Comparison of ENCODE assay signal across 21 mouse cellular contexts in the genomic region with DNA sequence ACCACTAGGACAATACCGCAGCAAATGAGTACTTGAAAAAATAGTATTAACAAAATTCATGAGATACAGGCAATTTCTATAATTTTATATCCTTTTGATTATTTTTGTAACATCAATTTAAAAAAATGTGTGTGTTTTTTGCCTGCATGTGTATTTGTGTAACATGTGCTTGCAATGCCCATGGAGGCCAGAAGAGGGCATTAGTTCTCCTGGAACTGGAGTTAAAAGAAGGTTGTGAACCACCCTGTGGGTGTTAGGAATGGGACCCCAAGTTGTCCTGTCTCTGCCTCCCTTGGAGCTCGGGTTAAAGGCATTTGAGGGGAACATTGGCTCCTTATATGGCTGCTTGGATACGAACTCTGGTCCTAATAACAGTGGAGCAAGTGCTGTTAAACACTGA. TPM values are rescaled to one million over a fixed set of nuclear protein-coding genes. Genes with fewer than 3 reads are reported as not detected.
A peak's percentile ranks its signal among the peaks of the same experiment; 100 is the strongest.
DNase-seq lines count a peak whose midpoint lies in the region; ATAC-seq and TF ChIP-seq lines count a peak whose summit lies in the region.
"Had no signal": no experiment of that assay in that cellular context is flagged by ENCODE, and none has a peak within 500 bp of the region (broad histone marks: within the 10 kb centered on the region; RNA-seq: fewer than 3 reads in every experiment).

No protein-coding gene starts in this region.

- no peak overlapping the region for H3K9ac ChIP-seq in stomach, postnatal 0 days (ENCODE audit: low read length)
- H3K9ac ChIP-seq: embryonic facial prominence, embryonic 13.5 days; midbrain, embryonic 15.5 days had no signal

- no peak overlapping the region for H3K27ac ChIP-seq in left cerebral cortex, adult 2 months
- no peak overlapping the region for H3K27ac ChIP-seq in stomach, postnatal 0 days (replicated peaks)
- H3K27ac ChIP-seq: embryonic facial prominence, embryonic 13.5 days; limb, embryonic 10.5 days; midbrain, embryonic 15.5 days had no signal

- WGBS in stomach, postnatal 0 days: 70% methylated on average over 3 of the region's 3 CpGs

- H3K4me1 ChIP-seq in stomach, postnatal 0 days (replicated peaks; ENCODE audit: control insufficient read depth, insufficient read depth): no peaks in the 10 kb centered on the region
- H3K4me1 ChIP-seq: embryonic facial prominence, embryonic 13.5 days; limb, embryonic 10.5 days; midbrain, embryonic 15.5 days had no signal

- H3K9me3 ChIP-seq in stomach, postnatal 0 days (ENCODE audit: control insufficient read depth, low read length): no peaks in the 10 kb centered on the region
- H3K9me3 ChIP-seq: embryonic facial prominence, embryonic 13.5 days; limb, embryonic 10.5 days; midbrain, embryonic 15.5 days had no signal

- ATAC-seq in CD4-positive, CD25-positive, alpha-beta regulatory T cell, adult 4 months: no peak
- no peak for ATAC-seq in stomach, postnatal 0 days (ENCODE audit: low FRiP score, low TSS enrichment)
- ATAC-seq: activated CD4-positive, CD25-positive, alpha-beta regulatory T cell, adult 4 months; midbrain, embryonic 15.5 days had no signal

- intact Hi-C loops in left cerebral cortex, adult 2 months (cut with DNase I): no loop called here

- TF ChIP-seq CTCF in left cerebral cortex, adult 2 months (IDR thresholded peaks at IDR 0.05): peak; percentile 22
- peak; percentile 45 for TF ChIP-seq CTCF in stomach, postnatal 0 days (IDR thresholded peaks at IDR 0.05; ENCODE audit: low read depth)

- DNase-seq in CD4-positive, CD25-positive, alpha-beta regulatory T cell, adult 2 months (ENCODE audit: low read depth, low spot score): peak; percentile 1
- no peak for DNase-seq in left cerebral cortex, adult 2 months (ENCODE audit: extremely low spot score in 1 of 2, low spot score in 2 of 2)
- no peak for DNase-seq in left cerebral cortex, adult 18-20 months (ENCODE audit: low spot score in 2 of 2)
- peak; percentile 11 for DNase-seq in thymus, postnatal 4 days
- DNase-seq in thymus, postnatal 0 days (ENCODE audit: low spot score): no peak
- no peak for DNase-seq in stomach, postnatal 0 days (ENCODE audit: low spot score)
- no peak for DNase-seq in urinary bladder, adult 18-20 months (ENCODE audit: low spot score in 2 of 2)
- DNase-seq: cerebellum, adult 11-12 months; gastrocnemius, postnatal 25 days; layer of hippocampus, postnatal 36 days; lung, adult 18-20 months had no signal

- H3K27me3 ChIP-seq in stomach, postnatal 0 days (ENCODE audit: control insufficient read depth, insufficient read depth, low read length): no peaks in the 10 kb centered on the region
- H3K27me3 ChIP-seq: embryonic facial prominence, embryonic 13.5 days; midbrain, embryonic 15.5 days had no signal

- H3K36me3 ChIP-seq in stomach, postnatal 0 days (ENCODE audit: control insufficient read depth, insufficient read depth, low read length): no peaks in the 10 kb centered on the region
- H3K36me3 ChIP-seq: embryonic facial prominence, embryonic 13.5 days; limb, embryonic 10.5 days; midbrain, embryonic 15.5 days had no signal

- no peak for TF ChIP-seq EP300 in stomach, postnatal 0 days (optimal IDR thresholded peaks at IDR 0.05)

- H3K4me2 ChIP-seq in stomach, postnatal 0 days (replicated peaks; ENCODE audit: low read depth): no peak overlapping the region
- H3K4me2 ChIP-seq: embryonic facial prominence, embryonic 13.5 days; heart, embryonic 11.5 days; midbrain, embryonic 15.5 days had no signal

- H3K4me3 ChIP-seq in left cerebral cortex, adult 2 months: no peak overlapping the region
- H3K4me3 ChIP-seq in stomach, postnatal 0 days (ENCODE audit: low read depth, low read length): no peak overlapping the region
- H3K4me3 ChIP-seq: embryonic facial prominence, embryonic 13.5 days; limb, embryonic 10.5 days; midbrain, embryonic 15.5 days had no signal

RNA-seq across cellular contexts. Expression of a gene that starts 26.2 kb away (rescaled TPM):
- polyA plus RNA-seq in CD4-positive, CD25-positive, alpha-beta regulatory T cell, adult 4 months (2017; shearing (Covaris generic)): not detected
- not detected for total RNA-seq in left cerebral cortex, adult 2 months (2021)
- total RNA-seq in left cerebral cortex, adult 18-20 months (2021): not detected
- 0.07 TPM in 1 of 2 replicates, not detected in the other for polyA plus RNA-seq in thymus, postnatal 0 days (2015; fragmentation: Nextera tagmentation; extraction: Ambion mirVana)
- polyA plus RNA-seq in stomach, postnatal 0 days (2015; fragmentation: Nextera tagmentation; extraction: Ambion mirVana): not detected in 2 replicates
- total RNA-seq: gastrocnemius, postnatal 25 days; hematopoietic stem cell, adult 5-6 weeks; layer of hippocampus, postnatal 36 days; megakaryocyte progenitor cell, adult 5-6 weeks had no signal
- polyA plus RNA-seq: activated CD4-positive, CD25-positive, alpha-beta regulatory T cell, adult 4 months; cortical plate, adult 2 months; embryonic facial prominence, embryonic 13.5 days; heart, embryonic 11.5 days; intestine, embryonic 14.5 days; limb, embryonic 10.5 days; midbrain, embryonic 15.5 days had no signal

Comparison
In these comparisons a context has a peak if more than half of its experiments do, and no peak if none do; other contexts are left out.
1. DNase-seq: peak in CD4-positive, CD25-positive, alpha-beta regulatory T cell, adult 2 months (single experiment) and thymus, postnatal 4 days (single experiment); none in left cerebral cortex, adult 2 months (0 of 2), left cerebral cortex, adult 18-20 months (0 of 2), thymus, postnatal 0 days (single experiment), stomach, postnatal 0 days (single experiment) and urinary bladder, adult 18-20 months (0 of 2).